Mouse (Mus musculus): ENCODE measurements around the gene B9d1. TPM values are rescaled to one million over a fixed set of nuclear protein-coding genes. Genes with fewer than 3 reads are reported as not detected.

The B9d1 gene
- 10.2 and 11.1 TPM in 2 replicates for polyA plus RNA-seq (2014; fragmentation: Nextera tagmentation; extraction: Ambion mirVana)

DNA sequence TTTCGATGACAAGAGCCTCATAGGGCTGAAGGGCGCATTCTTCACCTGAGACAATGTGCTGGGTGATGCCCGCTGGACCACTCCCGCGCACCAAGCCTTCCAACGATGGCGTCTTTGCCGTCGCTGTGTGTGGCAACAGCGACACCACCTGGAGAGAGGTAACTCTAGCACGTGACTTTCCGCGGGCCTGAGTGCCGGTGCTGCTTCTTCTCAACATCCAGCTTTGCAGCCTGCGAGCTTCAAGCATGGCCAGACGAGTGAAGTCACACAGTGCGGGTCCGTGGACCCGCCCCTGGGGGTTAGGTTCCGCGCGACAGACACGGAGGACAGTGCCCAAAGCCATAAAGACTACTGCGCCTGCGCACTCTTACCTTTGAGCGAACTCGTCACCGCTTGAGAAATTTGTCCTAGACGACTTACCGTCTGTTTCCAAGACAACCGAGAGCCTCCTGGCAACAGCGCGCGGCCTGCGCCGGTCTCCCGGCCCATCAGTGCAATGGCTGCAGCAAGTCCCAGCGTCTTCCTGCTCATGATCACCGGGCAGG, at the start of gene B9d1:
Gene B9d1 (plus strand): TSS at position 432 of the 545 bp plus-strand sequence.
- Histone ChIP-seq H3K4me2 (peak within 1 kb of the TSS; percentile 86), H3K27ac (ENCODE audit: low read depth, low read length) (no peak within 1 kb of the TSS), H3K9ac (ENCODE audit: low read depth, low read length) (peak within 1 kb of the TSS; percentile 79), H3K4me3 (ENCODE audit: low read depth, low read length) (peak within 1 kb of the TSS; percentile 65), H3K36me3 (ENCODE audit: control insufficient read depth, insufficient read depth, low read length) (no peaks in the 10 kb centered on the region), H3K27me3 (replicated peaks; ENCODE audit: control insufficient read depth, insufficient read depth, low read length) (no peaks in the 10 kb centered on the region), H3K9me3 (ENCODE audit: control insufficient read depth, low read length) (no peaks in the 10 kb centered on the region), H3K4me1 (replicated peaks; ENCODE audit: control insufficient read depth, insufficient read depth, low read length) (peaks cover 2% of the 10 kb centered on the region)
- peak; percentile 85 for ATAC-seq (replicated peaks; ENCODE audit: low FRiP score)
- peak; percentile 89 for DNase-seq (ENCODE audit: low spot score)
- WGBS: 1% methylated on average over 39 of the region's 39 CpGs

GRCm38 (mm10) chr11:61464071-61464470, 40.9 kb upstream of the B9d1 start:
- Histone ChIP-seq H3K36me3 (ENCODE audit: control insufficient read depth, insufficient read depth, low read length) (no peaks in the 10 kb centered on the region), H3K9ac (ENCODE audit: low read depth, low read length) (no peak overlapping the region), H3K4me2 (no peak overlapping the region), H3K4me1 (replicated peaks; ENCODE audit: control insufficient read depth, insufficient read depth, low read length) (peaks cover under 1% of the 10 kb centered on the region; the same call in 1 of the 2 replicates), H3K9me3 (ENCODE audit: control insufficient read depth, low read length) (no peaks in the 10 kb centered on the region), H3K4me3 (ENCODE audit: low read depth, low read length) (no peak overlapping the region), H3K27ac (ENCODE audit: low read depth, low read length) (no peak overlapping the region), H3K27me3 (replicated peaks; ENCODE audit: control insufficient read depth, insufficient read depth, low read length) (no peaks in the 10 kb centered on the region)
- ATAC-seq (replicated peaks; ENCODE audit: low FRiP score) (no peak), DNase-seq (ENCODE audit: low spot score) (no peak)
- WGBS: 69% methylated on average over 2 of the region's 2 CpGs

DNA sequence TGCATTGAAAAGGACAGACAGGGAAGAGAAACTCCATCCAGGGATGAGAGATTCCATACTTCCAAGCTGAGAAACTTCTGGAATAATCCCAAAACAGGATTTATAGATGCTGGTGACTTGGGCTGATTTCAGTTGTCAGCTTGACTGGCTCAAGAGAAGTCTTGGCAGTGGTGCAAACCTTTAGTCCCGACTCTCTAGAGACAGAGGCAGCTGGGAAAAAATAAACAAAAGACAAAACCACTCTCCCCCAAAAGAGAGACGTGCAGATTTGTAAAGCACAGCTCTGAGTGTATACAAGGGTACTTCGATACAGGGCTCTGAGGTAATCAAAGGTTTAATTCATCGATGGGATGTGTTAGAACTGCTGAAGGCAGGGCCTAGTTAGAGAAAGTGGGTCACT, 39.5 kb upstream of the B9d1 start:
- 58% methylated on average over 4 of the region's 4 CpGs for WGBS
- Histone ChIP-seq H3K27me3 (replicated peaks; ENCODE audit: control insufficient read depth, insufficient read depth, low read length) (no peaks in the 10 kb centered on the region), H3K4me2 (no peak overlapping the region), H3K9me3 (ENCODE audit: control insufficient read depth, low read length) (no peaks in the 10 kb centered on the region), H3K9ac (ENCODE audit: low read depth, low read length) (no peak overlapping the region), H3K4me1 (replicated peaks; ENCODE audit: control insufficient read depth, insufficient read depth, low read length) (peaks cover 3% of the 10 kb centered on the region; the same call in 1 of the 2 replicates), H3K27ac (ENCODE audit: low read depth, low read length) (no peak overlapping the region), H3K4me3 (ENCODE audit: low read depth, low read length) (no peak overlapping the region), H3K36me3 (ENCODE audit: control insufficient read depth, insufficient read depth, low read length) (no peaks in the 10 kb centered on the region)
- DNase-seq (ENCODE audit: low spot score) (no peak), ATAC-seq (replicated peaks; ENCODE audit: low FRiP score) (no peak)

- H3K36me3 ChIP-seq (ENCODE audit: control insufficient read depth, insufficient read depth, low read length): no peaks in the 10 kb centered on the region
- no peak for ATAC-seq (replicated peaks; ENCODE audit: low FRiP score)
- WGBS: 81% methylated on average over 4 of the region's 4 CpGs
Observed at GRCm38 (mm10) chr11:61468534-61468933, 36.4 kb upstream of the B9d1 start.

GRCm38 (mm10) chr11:61469317-61469917, 35.5 kb upstream of the B9d1 start:
- DNase-seq (ENCODE audit: low spot score): no peak
- Histone ChIP-seq H3K4me3 (ENCODE audit: low read depth, low read length) (no peak overlapping the region), H3K27ac (ENCODE audit: low read depth, low read length) (no peak overlapping the region), H3K27me3 (replicated peaks; ENCODE audit: control insufficient read depth, insufficient read depth, low read length) (no peaks in the 10 kb centered on the region), H3K4me2 (no peak overlapping the region), H3K4me1 (replicated peaks; ENCODE audit: control insufficient read depth, insufficient read depth, low read length) (peaks cover 3% of the 10 kb centered on the region; the same call in 1 of the 2 replicates), H3K9me3 (ENCODE audit: control insufficient read depth, low read length) (no peaks in the 10 kb centered on the region), H3K36me3 (ENCODE audit: control insufficient read depth, insufficient read depth, low read length) (no peaks in the 10 kb centered on the region), H3K9ac (ENCODE audit: low read depth, low read length) (no peak overlapping the region)
- ATAC-seq (replicated peaks; ENCODE audit: low FRiP score): no peak
- 39% methylated on average over 7 of the region's 7 CpGs for WGBS

More at GRCm38 (mm10) chr11:61468534-61468933, 36.4 kb upstream of the B9d1 start:
- Histone ChIP-seq H3K4me2 (no peak overlapping the region), H3K4me1 (replicated peaks; ENCODE audit: control insufficient read depth, insufficient read depth, low read length) (peaks cover 3% of the 10 kb centered on the region; the same call in 1 of the 2 replicates), H3K27me3 (replicated peaks; ENCODE audit: control insufficient read depth, insufficient read depth, low read length) (no peaks in the 10 kb centered on the region), H3K4me3 (ENCODE audit: low read depth, low read length) (no peak overlapping the region), H3K27ac (ENCODE audit: low read depth, low read length) (no peak overlapping the region), H3K9me3 (ENCODE audit: control insufficient read depth, low read length) (no peaks in the 10 kb centered on the region), H3K9ac (ENCODE audit: low read depth, low read length) (no peak overlapping the region)
- no peak for DNase-seq (ENCODE audit: low spot score)

DNA sequence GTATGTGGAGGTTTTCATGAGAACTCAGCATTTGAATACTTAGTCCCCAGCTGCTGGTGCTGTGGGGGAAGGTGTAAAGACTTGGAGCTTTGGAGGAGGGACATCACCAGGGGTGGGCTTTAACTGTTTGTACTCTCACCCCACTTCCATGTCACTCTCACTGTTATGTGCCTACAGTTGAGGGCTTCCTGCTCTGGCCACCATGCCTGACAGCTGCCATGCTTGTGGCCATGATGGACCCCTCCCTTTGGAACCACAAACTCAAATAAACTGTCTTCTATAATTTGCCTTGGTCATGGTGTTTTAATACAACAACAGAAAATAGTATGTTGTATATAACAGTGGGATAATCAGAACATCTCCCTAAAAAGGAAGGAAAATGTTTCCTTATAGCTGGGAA, 34.1 kb upstream of the B9d1 start:
- Histone ChIP-seq H3K4me3 (ENCODE audit: low read depth, low read length) (no peak overlapping the region), H3K9ac (ENCODE audit: low read depth, low read length) (no peak overlapping the region), H3K9me3 (ENCODE audit: control insufficient read depth, low read length) (no peaks in the 10 kb centered on the region), H3K27ac (ENCODE audit: low read depth, low read length) (no peak overlapping the region), H3K36me3 (ENCODE audit: control insufficient read depth, insufficient read depth, low read length) (no peaks in the 10 kb centered on the region), H3K27me3 (replicated peaks; ENCODE audit: control insufficient read depth, insufficient read depth, low read length) (no peaks in the 10 kb centered on the region), H3K4me1 (replicated peaks; ENCODE audit: control insufficient read depth, insufficient read depth, low read length) (peaks cover 3% of the 10 kb centered on the region; the same call in 1 of the 2 replicates), H3K4me2 (no peak overlapping the region)
- DNase-seq (ENCODE audit: low spot score): no peak
- no peak for ATAC-seq (replicated peaks; ENCODE audit: low FRiP score)

- no peaks in the 10 kb centered on the region for H3K9me3 ChIP-seq (ENCODE audit: control insufficient read depth, low read length)
- DNase-seq (ENCODE audit: low spot score): no peak
- no peak overlapping the region for H3K27ac ChIP-seq (ENCODE audit: low read depth, low read length)
- no peak overlapping the region for H3K4me2 ChIP-seq
- WGBS: 57% methylated on average over 4 of the region's 4 CpGs
- ATAC-seq (replicated peaks; ENCODE audit: low FRiP score): no peak
- H3K27me3 ChIP-seq (replicated peaks; ENCODE audit: control insufficient read depth, insufficient read depth, low read length): no peaks in the 10 kb centered on the region
- no peak overlapping the region for H3K9ac ChIP-seq (ENCODE audit: low read depth, low read length)
- H3K4me1 ChIP-seq (replicated peaks; ENCODE audit: control insufficient read depth, insufficient read depth, low read length): peaks cover 3% of the 10 kb centered on the region; the same call in 1 of the 2 replicates
- H3K4me3 ChIP-seq (ENCODE audit: low read depth, low read length): no peak overlapping the region
- no peaks in the 10 kb centered on the region for H3K36me3 ChIP-seq (ENCODE audit: control insufficient read depth, insufficient read depth, low read length)
Observed at GRCm38 (mm10) chr11:61473630-61474029, 31.3 kb upstream of the B9d1 start.

- Histone ChIP-seq H3K9ac (ENCODE audit: low read depth, low read length) (no peak overlapping the region), H3K27ac (ENCODE audit: low read depth, low read length) (no peak overlapping the region), H3K9me3 (ENCODE audit: control insufficient read depth, low read length) (no peaks in the 10 kb centered on the region), H3K4me1 (replicated peaks; ENCODE audit: control insufficient read depth, insufficient read depth, low read length) (peaks cover 3% of the 10 kb centered on the region; the same call in 1 of the 2 replicates), H3K27me3 (replicated peaks; ENCODE audit: control insufficient read depth, insufficient read depth, low read length) (no peaks in the 10 kb centered on the region), H3K36me3 (ENCODE audit: control insufficient read depth, insufficient read depth, low read length) (no peaks in the 10 kb centered on the region), H3K4me2 (no peak overlapping the region), H3K4me3 (ENCODE audit: low read depth, low read length) (no peak overlapping the region)
- WGBS: 55% methylated on average over 12 of the region's 12 CpGs
- ATAC-seq (replicated peaks; ENCODE audit: low FRiP score) (no peak), DNase-seq (ENCODE audit: low spot score) (no peak)
Observed at GRCm38 (mm10) chr11:61476786-61477382, 28.1 kb upstream of the B9d1 start.
